Mouse (Mus musculus): ENCODE data around the gene Tnfsf15.

Tnfsf15 gene

GRCm38 (mm10) chr4:63742101-63742500, 2.8 kb downstream of the Tnfsf15 start:
- peak; percentile 69 for DNase-seq (ENCODE audit: low spot score)

- DNase-seq (ENCODE audit: low spot score) = no peak
Observed at GRCm38 (mm10) chr4:63740761-63741160, 4.2 kb downstream of the Tnfsf15 start.

GRCm38 (mm10) chr4:63740001-63740400, 4.9 kb downstream of the Tnfsf15 start:
- no peak for DNase-seq (ENCODE audit: low spot score)

GRCm38 (mm10) chr4:63739524-63739923, 5.4 kb downstream of the Tnfsf15 start:
- no peak for DNase-seq (ENCODE audit: low spot score)

- no peak for DNase-seq (ENCODE audit: low spot score)
Observed at GRCm38 (mm10) chr4:63738364-63738997, 6.4 kb downstream of the Tnfsf15 start.

GRCm38 (mm10) chr4:63731299-63731698, 13.6 kb downstream of the Tnfsf15 start:
- DNase-seq (ENCODE audit: low spot score) = no peak

GRCm38 (mm10) chr4:63726727-63727126, 18.2 kb downstream of the Tnfsf15 start:
- DNase-seq (ENCODE audit: low spot score) = no peak

- peak; percentile 59 for DNase-seq (ENCODE audit: low spot score)
Observed at GRCm38 (mm10) chr4:63725981-63726380, 18.9 kb downstream of the Tnfsf15 start.

- peak; percentile 82 for DNase-seq (ENCODE audit: low spot score)
Observed at GRCm38 (mm10) chr4:63717922-63718643, 26.8 kb downstream of the Tnfsf15 start.

GRCm38 (mm10) chr4:63711886-63712285, 33.0 kb downstream of the Tnfsf15 start:
- DNase-seq (ENCODE audit: low spot score) = no peak

GRCm38 (mm10) chr4:63710431-63711220, 34.3 kb downstream of the Tnfsf15 start:
- no peak for DNase-seq (ENCODE audit: low spot score)

GRCm38 (mm10) chr4:63706279-63706971, 38.5 kb downstream of the Tnfsf15 start:
- DNase-seq (ENCODE audit: low spot score) = no peak

- no peak for DNase-seq (ENCODE audit: low spot score)
Observed at GRCm38 (mm10) chr4:63704232-63704631, 40.7 kb downstream of the Tnfsf15 start.

GRCm38 (mm10) chr4:63703686-63704085, 41.2 kb downstream of the Tnfsf15 start:
- DNase-seq (ENCODE audit: low spot score) = no peak

GRCm38 (mm10) chr4:63702006-63702704, 42.8 kb downstream of the Tnfsf15 start:
- no peak for DNase-seq (ENCODE audit: low spot score)

- DNase-seq (ENCODE audit: low spot score) = no peak
Observed at GRCm38 (mm10) chr4:63699749-63700148, 45.2 kb downstream of the Tnfsf15 start.

- DNase-seq (ENCODE audit: low spot score) = no peak
Observed at GRCm38 (mm10) chr4:63696921-63697320, 48.0 kb downstream of the Tnfsf15 start.

- DNase-seq (ENCODE audit: low spot score) = no peak
Observed at GRCm38 (mm10) chr4:63692351-63692750, 52.6 kb downstream of the Tnfsf15 start.

- peak; percentile 23 for DNase-seq (ENCODE audit: low spot score)
Observed at GRCm38 (mm10) chr4:63687429-63687828, 57.5 kb downstream of the Tnfsf15 start.

- DNase-seq (ENCODE audit: low spot score) = peak; percentile 66
Observed at GRCm38 (mm10) chr4:63686157-63686556, 58.8 kb downstream of the Tnfsf15 start.

GRCm38 (mm10) chr4:63685253-63685525, 59.7 kb downstream of the Tnfsf15 start:
- DNase-seq (ENCODE audit: low spot score) = no peak
